Mouse (Mus musculus) cerebellum, adult 9-10 months (tissue): Measurements from ENCODE around the gene Rasgef1b.
A peak's percentile ranks its signal among the peaks of the same experiment; 100 is the strongest.

ENCODE experiments used
- DNase-seq: peaks from one replicate; pipeline ENCODE4 v3.0.0; 2022

Gene Rasgef1b

GRCm38 (mm10) chr5:99487009-99487858, 241.6 kb downstream of the Rasgef1b start:
- no peak for DNase-seq

- DNase-seq = no peak
Observed at GRCm38 (mm10) chr5:99483162-99483561, 245.7 kb downstream of the Rasgef1b start.

GRCm38 (mm10) chr5:99482524-99482923, 246.3 kb downstream of the Rasgef1b start:
- DNase-seq = no peak

GRCm38 (mm10) chr5:99482016-99482415, 246.8 kb downstream of the Rasgef1b start:
- no peak for DNase-seq

- DNase-seq = peak; percentile 64
Observed at GRCm38 (mm10) chr5:99480078-99481031, 248.5 kb downstream of the Rasgef1b start.

GRCm38 (mm10) chr5:99479263-99480077, 249.4 kb downstream of the Rasgef1b start:
- DNase-seq = peak; percentile 74

- DNase-seq = no peak
Observed at GRCm38 (mm10) chr5:99478716-99479115, 250.1 kb downstream of the Rasgef1b start.

GRCm38 (mm10) chr5:99477420-99477815, 251.4 kb downstream of the Rasgef1b start:
- no peak for DNase-seq

GRCm38 (mm10) chr5:99476640-99477419, 252.0 kb downstream of the Rasgef1b start:
- no peak for DNase-seq

GRCm38 (mm10) chr5:99472607-99473335, 256.1 kb downstream of the Rasgef1b start:
- DNase-seq = no peak

- no peak for DNase-seq
Observed at GRCm38 (mm10) chr5:99471790-99472189, 257.1 kb downstream of the Rasgef1b start.

GRCm38 (mm10) chr5:99470613-99471012, 258.3 kb downstream of the Rasgef1b start:
- DNase-seq = no peak

GRCm38 (mm10) chr5:99459007-99459406, 269.9 kb downstream of the Rasgef1b start:
- DNase-seq = no peak

- DNase-seq = no peak
Observed at GRCm38 (mm10) chr5:99457291-99457690, 271.6 kb downstream of the Rasgef1b start.

- no peak for DNase-seq
Observed at GRCm38 (mm10) chr5:99451939-99452338, 276.9 kb downstream of the Rasgef1b start.

- no peak for DNase-seq
Observed at GRCm38 (mm10) chr5:99451416-99451815, 277.4 kb downstream of the Rasgef1b start.

GRCm38 (mm10) chr5:99450994-99451393, 277.9 kb downstream of the Rasgef1b start:
- no peak for DNase-seq

GRCm38 (mm10) chr5:99450463-99450862, 278.4 kb downstream of the Rasgef1b start:
- no peak for DNase-seq

- DNase-seq = no peak
Observed at GRCm38 (mm10) chr5:99447481-99447880, 281.4 kb downstream of the Rasgef1b start.

GRCm38 (mm10) chr5:99445242-99445641, 283.6 kb downstream of the Rasgef1b start:
- DNase-seq = no peak

GRCm38 (mm10) chr5:99444777-99445176, 284.1 kb downstream of the Rasgef1b start:
- DNase-seq = no peak
